Mouse (Mus musculus) intestine, embryonic 14.5 days (tissue): ENCODE results near the gene Epas1. TPM values are rescaled to one million over a fixed set of nuclear protein-coding genes. Genes with fewer than 3 reads are reported as not detected.

Experiments used
- ATAC-seq: fragments of 200-750 bp; cut with Nextera tagmentation; replicated peaks from 2 replicates; pipeline ENCODE4 v1.8.0; 2017; ENCODE audit warnings: low read depth, moderate number of reproducible peaks, moderate TSS enrichment, moderate library complexity; ENCODE audit not compliant: low FRiP score, low TSS enrichment
- DNase-seq: peaks from one replicate; pipeline ENCODE4 v3.0.0-alpha.2; 2018; ENCODE audit warnings: low spot score
- H3K27ac ChIP-seq: fragments of 300-500 bp; sonication (generic); 2 replicates; pipeline ENCODE4 v1.5.1; 2014; ENCODE audit warnings: low read depth, mild to moderate bottlenecking, control low read depth
- H3K27me3 ChIP-seq: fragments of 300-500 bp; sonication (generic); replicated peaks from 2 replicates; pipeline ENCODE4 v1.6.1; 2014; ENCODE audit warnings: low read length, control low read depth; ENCODE audit not compliant: control insufficient read depth, insufficient read depth
- H3K36me3 ChIP-seq: fragments of 300-500 bp; sonication (generic); 2 replicates; pipeline ENCODE4 v1.6.1; 2014; ENCODE audit warnings: low read length, control low read depth; ENCODE audit not compliant: control insufficient read depth, insufficient read depth
- H3K4me1 ChIP-seq: fragments of 300-500 bp; sonication (generic); replicated peaks from 2 replicates; pipeline ENCODE4 v1.6.1; 2014; ENCODE audit warnings: low read length, control low read depth, mixed read lengths; ENCODE audit not compliant: control insufficient read depth, insufficient read depth
- H3K4me2 ChIP-seq: fragments of 300-500 bp; sonication (generic); 2 replicates; pipeline ENCODE4 v1.6.1; 2014; ENCODE audit warnings: low read length
- H3K4me3 ChIP-seq: fragments of 300-500 bp; sonication (generic); 2 replicates; pipeline ENCODE4 v1.5.1; 2014; ENCODE audit warnings: low read depth, low read length, control low read depth, mixed read lengths
- H3K9ac ChIP-seq: fragments of 300-500 bp; sonication (generic); 2 replicates; pipeline ENCODE4 v1.6.1; 2014; ENCODE audit warnings: mild to moderate bottlenecking, low read length
- H3K9me3 ChIP-seq: fragments of 300-500 bp; sonication (generic); 2 replicates; pipeline ENCODE4 v1.6.1; 2016; ENCODE audit warnings: low read length, control low read depth; ENCODE audit not compliant: control insufficient read depth
- WGBS: fragments of 180-500 bp; shearing (Covaris S2); extraction: QIAGEN DNeasy Blood & Tissue Kit; methylation state at CpG from one replicate; pipeline ENCODE4 v1.1.7; 2014; 5-methylcytosine and 5-hydroxymethylcytosine counted together
- polyA plus RNA-seq: library from polyadenylated mRNA; unstranded; fragments of >200 nt; fragmentation: Nextera tagmentation; extraction: Ambion mirVana; gene quantifications from 2 replicates; pipeline ENCODE4 v1.2.1, GENCODE M21; 2014

The Epas1 gene
- polyA plus RNA-seq, 1 experiment from 2014 or later: 7.7 TPM

DNA sequence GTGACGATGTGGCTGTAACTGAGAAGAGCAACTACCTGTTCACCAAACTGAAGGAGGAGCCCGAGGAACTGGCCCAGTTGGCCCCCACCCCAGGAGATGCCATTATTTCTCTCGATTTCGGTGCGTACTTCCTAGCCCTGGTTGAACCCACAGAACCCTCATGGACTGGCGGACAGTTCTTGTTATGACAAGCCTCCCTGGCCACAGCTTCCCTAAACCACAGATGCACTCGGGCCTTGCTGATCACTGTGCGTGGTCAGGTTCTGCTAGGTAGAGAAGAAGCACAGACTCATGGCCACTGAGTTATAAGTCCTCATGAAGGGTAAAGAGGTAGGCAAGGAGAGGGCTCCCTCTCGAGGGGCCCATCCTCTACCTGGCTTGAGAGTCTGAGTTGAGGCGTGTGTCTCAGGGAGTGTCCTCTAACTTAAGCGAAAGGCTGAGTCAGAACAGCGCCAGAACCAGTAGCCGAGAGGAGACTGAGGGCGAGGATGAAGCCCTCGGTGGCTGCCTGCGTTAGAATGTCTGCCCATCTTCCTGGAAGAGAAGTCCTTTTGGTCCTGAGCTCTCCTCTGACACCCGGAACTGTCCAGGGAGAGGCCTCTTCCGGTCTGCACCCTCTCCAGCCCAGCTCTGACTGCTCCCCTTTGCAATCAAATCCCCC is 71.1 kb downstream of the Epas1 start:
- Histone ChIP-seq H3K9ac (no peak overlapping the region), H3K27ac (no peak overlapping the region), H3K27me3 (no peaks in the 10 kb centered on the region), H3K36me3 (no peaks in the 10 kb centered on the region), H3K9me3 (no peaks in the 10 kb centered on the region), H3K4me1 (no peaks in the 10 kb centered on the region), H3K4me3 (no peak overlapping the region), H3K4me2 (no peak overlapping the region)
- WGBS: 86% methylated on average over 18 of the region's 18 CpGs
- ATAC-seq: no peak
- peak; percentile 39 for DNase-seq

DNA sequence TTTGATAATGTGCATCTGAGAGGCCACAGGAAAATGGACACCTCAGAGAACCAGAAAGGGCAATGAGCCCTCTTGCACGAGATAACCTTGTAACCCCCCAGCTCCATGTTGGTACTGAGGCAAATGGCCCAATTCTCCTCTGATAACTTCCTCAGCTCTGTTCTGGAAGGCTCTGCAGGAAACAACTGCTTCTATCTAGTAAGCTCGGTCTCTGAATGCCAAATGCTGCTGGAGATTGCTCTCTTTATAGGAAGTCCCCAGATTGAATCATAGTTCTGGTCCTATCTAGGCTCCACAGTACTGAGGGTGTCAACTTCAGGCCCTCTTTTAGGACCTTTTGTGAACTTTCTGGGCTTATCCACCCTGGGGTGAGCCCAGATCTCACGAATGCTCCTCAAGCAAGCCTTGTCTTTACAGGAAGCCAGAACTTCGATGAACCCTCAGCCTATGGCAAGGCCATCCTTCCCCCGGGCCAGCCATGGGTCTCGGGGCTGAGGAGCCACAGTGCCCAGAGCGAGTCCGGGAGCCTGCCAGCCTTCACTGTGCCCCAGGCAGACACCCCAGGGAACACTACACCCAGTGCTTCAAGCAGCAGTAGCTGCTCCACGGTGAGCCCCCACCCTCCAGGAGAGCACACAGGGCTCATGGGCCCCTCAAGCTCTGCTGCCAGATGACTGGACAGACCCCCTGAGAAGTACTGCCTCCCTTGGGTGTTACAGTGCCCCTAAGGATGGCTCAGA is 71.8 kb downstream of the Epas1 start:
- WGBS: 93% methylated on average over 9 of the region's 9 CpGs
- Histone ChIP-seq H3K9ac (no peak overlapping the region), H3K27me3 (no peaks in the 10 kb centered on the region), H3K4me3 (no peak overlapping the region), H3K4me1 (no peaks in the 10 kb centered on the region), H3K27ac (no peak overlapping the region), H3K9me3 (no peaks in the 10 kb centered on the region), H3K4me2 (no peak overlapping the region), H3K36me3 (no peaks in the 10 kb centered on the region)
- ATAC-seq: no peak
- DNase-seq: peak; percentile 28

DNA sequence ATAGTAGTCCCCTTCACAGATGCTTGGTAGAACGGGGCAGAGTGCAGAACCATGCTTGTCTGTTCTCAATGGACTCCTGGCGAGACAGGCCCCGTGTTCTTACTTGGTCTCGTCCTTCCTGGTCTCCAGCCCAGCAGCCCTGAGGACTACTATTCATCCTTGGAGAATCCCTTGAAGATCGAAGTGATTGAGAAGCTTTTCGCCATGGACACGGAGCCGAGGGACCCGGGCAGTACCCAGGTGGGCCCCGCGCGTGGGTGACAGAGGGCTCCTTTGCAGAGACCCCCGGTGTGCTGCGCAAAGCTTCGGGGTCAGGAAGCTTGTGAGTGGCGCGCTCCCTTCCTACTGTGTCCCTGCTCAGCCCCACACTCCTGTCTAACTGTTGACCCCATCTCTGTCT is 72.9 kb downstream of the Epas1 start:
- ATAC-seq (no peak), DNase-seq (peak; percentile 37)
- H3K9me3 ChIP-seq: no peaks in the 10 kb centered on the region
- H3K4me2 ChIP-seq: no peak overlapping the region
- H3K36me3 ChIP-seq: no peaks in the 10 kb centered on the region
- H3K27me3 ChIP-seq: no peaks in the 10 kb centered on the region
- no peak overlapping the region for H3K27ac ChIP-seq
- H3K4me1 ChIP-seq: no peaks in the 10 kb centered on the region
- no peak overlapping the region for H3K9ac ChIP-seq
- H3K4me3 ChIP-seq: no peak overlapping the region
- WGBS: 92% methylated on average over 17 of the region's 17 CpGs

DNA sequence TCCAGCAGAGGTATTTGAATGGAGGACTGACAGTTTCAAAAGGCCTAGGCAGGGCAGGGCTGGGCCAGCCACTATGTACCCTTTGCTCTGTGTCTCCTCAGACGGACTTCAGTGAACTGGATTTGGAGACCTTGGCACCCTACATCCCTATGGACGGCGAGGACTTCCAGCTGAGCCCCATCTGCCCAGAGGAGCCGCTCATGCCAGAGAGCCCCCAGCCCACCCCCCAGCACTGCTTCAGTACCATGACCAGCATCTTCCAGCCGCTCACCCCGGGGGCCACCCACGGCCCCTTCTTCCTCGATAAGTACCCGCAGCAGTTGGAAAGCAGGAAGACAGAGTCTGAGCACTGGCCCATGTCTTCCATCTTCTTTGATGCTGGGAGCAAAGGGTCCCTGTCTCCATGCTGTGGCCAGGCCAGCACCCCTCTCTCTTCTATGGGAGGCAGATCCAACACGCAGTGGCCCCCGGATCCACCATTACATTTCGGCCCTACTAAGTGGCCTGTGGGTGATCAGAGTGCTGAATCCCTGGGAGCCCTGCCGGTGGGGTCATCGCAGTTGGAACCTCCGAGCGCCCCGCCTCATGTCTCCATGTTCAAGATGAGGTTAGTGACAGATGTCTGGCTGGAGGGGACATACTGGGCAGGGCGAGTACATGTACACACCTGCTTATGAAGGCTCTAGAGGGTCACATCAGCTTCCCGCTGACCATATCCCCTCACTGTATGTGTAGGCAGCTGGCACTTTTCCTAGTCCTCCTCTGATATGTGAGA is 74.1 kb downstream of the Epas1 start:
- H3K36me3 ChIP-seq: no peaks in the 10 kb centered on the region
- 93% methylated on average over 19 of the region's 19 CpGs for WGBS
- no peak overlapping the region for H3K4me3 ChIP-seq
- no peak overlapping the region for H3K9ac ChIP-seq
- no peaks in the 10 kb centered on the region for H3K4me1 ChIP-seq
- DNase-seq (peak; percentile 41), ATAC-seq (no peak)
- H3K27ac ChIP-seq: no peak overlapping the region
- H3K27me3 ChIP-seq: no peaks in the 10 kb centered on the region
- H3K9me3 ChIP-seq: no peaks in the 10 kb centered on the region
- H3K4me2 ChIP-seq: no peak overlapping the region

DNA sequence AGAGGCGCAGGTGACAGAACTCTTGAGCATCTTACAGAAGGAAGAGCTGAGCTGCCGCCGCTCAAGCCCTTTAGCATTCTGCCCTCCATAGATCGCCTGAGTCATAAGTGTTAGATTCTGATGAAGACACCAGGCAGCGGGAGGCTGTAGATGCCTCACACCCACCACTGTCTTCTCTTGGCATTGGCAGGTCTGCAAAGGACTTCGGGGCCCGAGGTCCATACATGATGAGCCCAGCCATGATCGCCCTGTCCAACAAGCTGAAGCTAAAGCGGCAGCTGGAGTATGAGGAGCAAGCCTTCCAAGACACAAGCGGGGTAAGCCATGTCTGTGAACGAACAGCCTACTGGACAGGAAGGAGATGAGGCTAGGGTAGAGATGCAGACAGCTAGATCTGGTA is 75.0 kb downstream of the Epas1 start:
- no peaks in the 10 kb centered on the region for H3K4me1 ChIP-seq
- no peak overlapping the region for H3K4me2 ChIP-seq
- H3K9me3 ChIP-seq: no peaks in the 10 kb centered on the region
- no peak overlapping the region for H3K27ac ChIP-seq
- no peaks in the 10 kb centered on the region for H3K27me3 ChIP-seq
- no peak overlapping the region for H3K4me3 ChIP-seq
- H3K9ac ChIP-seq: no peak overlapping the region
- no peak for ATAC-seq
- WGBS: 94% methylated on average over 11 of the region's 11 CpGs
- no peaks in the 10 kb centered on the region for H3K36me3 ChIP-seq
- no peak for DNase-seq

DNA sequence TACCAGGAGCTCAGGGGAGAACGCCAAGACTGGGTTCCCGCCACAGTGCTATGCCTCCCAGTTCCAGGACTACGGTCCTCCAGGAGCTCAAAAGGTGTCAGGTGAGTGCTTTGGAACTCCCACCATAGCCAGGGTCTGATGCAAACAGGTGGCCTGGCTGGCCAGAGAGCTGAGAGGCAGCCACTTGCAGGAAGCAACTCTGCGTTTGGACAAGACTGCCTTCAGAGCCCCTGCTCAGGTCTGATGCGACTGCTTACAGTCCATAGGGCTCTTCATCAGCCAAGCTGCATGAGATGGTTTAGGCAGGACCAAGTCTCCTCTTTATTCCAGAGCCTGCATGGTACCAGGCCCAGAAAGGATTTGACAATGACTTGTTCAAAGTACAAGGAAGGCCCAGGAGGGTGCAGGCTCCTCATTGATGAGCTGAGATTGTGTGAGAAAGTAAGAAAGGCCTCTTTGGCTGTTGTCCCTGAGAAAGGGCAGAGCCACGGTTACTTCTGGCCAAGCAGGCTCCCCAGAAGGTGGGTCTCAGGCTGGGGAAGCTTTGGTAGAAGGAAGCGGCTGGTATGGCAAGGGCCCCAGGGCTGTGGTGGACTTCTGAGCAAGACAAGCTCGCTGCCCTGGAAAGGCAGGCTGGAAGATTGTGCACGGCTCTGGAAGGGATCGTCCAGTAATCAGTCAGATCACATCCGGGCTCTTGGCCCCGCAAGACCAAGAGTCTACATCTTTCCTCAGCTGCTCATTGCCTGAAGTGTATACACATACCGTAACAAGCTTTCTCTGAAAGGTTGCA is 76.1 kb downstream of the Epas1 start:
- no peak overlapping the region for H3K9ac ChIP-seq
- peak; percentile 54 for DNase-seq
- no peak overlapping the region for H3K27ac ChIP-seq
- WGBS: 72% methylated on average over 13 of the region's 13 CpGs
- H3K36me3 ChIP-seq: no peaks in the 10 kb centered on the region
- H3K27me3 ChIP-seq: no peaks in the 10 kb centered on the region
- no peak overlapping the region for H3K4me2 ChIP-seq
- no peak overlapping the region for H3K4me3 ChIP-seq
- no peak for ATAC-seq
- no peaks in the 10 kb centered on the region for H3K9me3 ChIP-seq
- H3K4me1 ChIP-seq: no peaks in the 10 kb centered on the region

DNA sequence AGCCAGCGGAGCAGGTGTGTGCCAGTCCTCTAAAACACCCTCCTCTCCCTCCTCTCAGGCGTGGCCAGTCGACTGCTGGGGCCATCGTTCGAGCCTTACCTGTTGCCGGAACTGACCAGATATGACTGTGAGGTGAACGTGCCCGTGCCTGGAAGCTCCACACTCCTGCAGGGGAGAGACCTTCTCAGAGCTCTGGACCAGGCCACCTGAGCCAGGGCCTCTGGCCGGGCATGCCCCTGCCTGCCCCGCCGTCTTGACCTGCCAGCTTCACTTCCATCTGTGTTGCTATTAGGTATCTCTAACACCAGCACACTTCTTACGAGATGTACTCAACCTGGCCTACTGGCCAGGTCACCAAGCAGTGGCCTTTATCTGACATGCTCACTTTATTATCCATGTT is 77.4 kb downstream of the Epas1 start:
- no peaks in the 10 kb centered on the region for H3K9me3 ChIP-seq
- DNase-seq (peak; percentile 7), ATAC-seq (no peak)

DNA sequence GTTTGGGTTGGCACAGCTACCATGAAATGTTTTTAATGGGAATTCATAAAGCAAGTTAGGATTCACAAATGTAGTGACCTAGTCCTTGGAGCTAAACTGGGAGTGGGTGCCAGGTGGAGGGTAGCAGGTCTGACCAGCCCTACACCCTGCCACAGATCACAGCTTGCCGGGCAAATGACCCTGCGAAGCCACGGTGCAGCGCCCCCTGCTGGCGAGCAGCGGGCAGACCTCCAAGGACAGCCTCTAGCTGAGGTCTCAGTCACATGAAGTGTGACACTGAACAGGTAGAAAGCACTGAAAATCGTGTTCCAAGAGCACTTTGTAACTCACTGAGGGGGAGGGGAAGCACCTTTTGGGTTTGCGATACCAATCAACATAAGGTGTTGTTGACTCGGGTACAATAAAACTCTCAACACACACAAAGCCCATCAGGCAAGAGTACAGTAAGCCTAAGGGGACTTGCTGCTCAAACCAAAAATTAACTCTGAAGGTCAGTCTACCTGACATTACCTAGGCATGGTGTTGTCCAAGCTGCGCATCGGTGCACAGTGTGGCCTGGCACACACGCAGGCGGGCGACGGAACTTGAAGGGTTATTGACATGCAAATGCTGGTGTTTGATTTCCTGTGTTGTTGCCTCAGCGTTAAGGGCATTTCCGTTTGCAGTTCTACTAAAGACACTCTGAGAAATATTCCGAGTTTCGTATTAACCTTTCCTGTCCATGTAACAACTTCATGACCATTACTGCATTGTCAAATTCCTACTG is 79.2 kb downstream of the Epas1 start:
- ATAC-seq: no peak

More for the DNA sequence above, 77.4 kb downstream of the Epas1 start:
- WGBS: 89% methylated on average over 12 of the region's 12 CpGs
- H3K36me3 ChIP-seq: no peaks in the 10 kb centered on the region
- H3K4me2 ChIP-seq: no peak overlapping the region
- no peak overlapping the region for H3K9ac ChIP-seq
- no peaks in the 10 kb centered on the region for H3K27me3 ChIP-seq
- no peak overlapping the region for H3K27ac ChIP-seq
- H3K4me1 ChIP-seq: no peaks in the 10 kb centered on the region
- no peak overlapping the region for H3K4me3 ChIP-seq

More for the DNA sequence above, 79.2 kb downstream of the Epas1 start:
- no peak overlapping the region for H3K9ac ChIP-seq
- no peaks in the 10 kb centered on the region for H3K4me1 ChIP-seq
- H3K4me3 ChIP-seq: no peak overlapping the region
- no peaks in the 10 kb centered on the region for H3K9me3 ChIP-seq
- 68% methylated on average over 19 of the region's 19 CpGs for WGBS
- no peak overlapping the region for H3K4me2 ChIP-seq
- peak; percentile 49 for DNase-seq
- no peaks in the 10 kb centered on the region for H3K27me3 ChIP-seq
- no peaks in the 10 kb centered on the region for H3K36me3 ChIP-seq
- H3K27ac ChIP-seq: no peak overlapping the region
